Mouse (Mus musculus): Measurements from ENCODE around the gene Gm28035.

Gene Gm28035

GRCm38 (mm10) chr2:30261921-30262839 lies 21.8 kb downstream of the Gm28035 start:
- DNase-seq (ENCODE audit: low read depth, low spot score): no peak

DNA sequence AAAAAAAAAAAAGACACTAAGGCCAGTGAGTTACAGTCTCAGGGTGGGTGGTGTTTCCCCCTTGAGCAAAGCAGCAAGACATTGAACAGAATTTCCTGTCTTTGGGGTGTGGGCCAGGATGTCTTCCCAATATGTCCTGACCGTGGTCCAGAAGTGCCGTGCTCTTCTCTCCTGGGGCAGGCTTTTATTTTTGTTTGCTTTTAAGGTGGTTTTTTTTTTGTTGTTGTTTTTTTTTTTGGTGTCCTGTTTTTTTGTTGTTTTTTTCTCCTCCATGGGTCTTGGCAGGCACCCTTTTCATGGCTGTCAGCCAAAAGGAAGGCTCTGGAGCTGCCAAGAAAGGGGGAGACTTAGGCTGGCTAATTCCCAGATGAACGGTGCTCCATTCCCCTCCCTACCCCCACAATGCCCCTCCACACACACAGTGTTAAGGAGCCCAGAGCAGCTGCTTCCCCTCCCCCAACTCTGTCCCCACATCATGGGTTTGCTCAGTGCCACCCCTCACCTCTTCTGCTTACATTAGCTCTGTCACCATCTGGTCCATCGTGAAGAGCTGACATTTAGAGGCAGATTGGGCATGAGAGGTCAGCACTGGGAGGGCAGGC lies 22.6 kb downstream of the Gm28035 start:
- peak; percentile 83 for DNase-seq (ENCODE audit: low read depth, low spot score)

- DNase-seq (ENCODE audit: low read depth, low spot score): no peak
These were observed 23.4 kb downstream of the Gm28035 start for GRCm38 (mm10) chr2:30263811-30264210.

GRCm38 (mm10) chr2:30264671-30265519 lies 24.5 kb downstream of the Gm28035 start:
- DNase-seq (ENCODE audit: low read depth, low spot score): no peak

GRCm38 (mm10) chr2:30265767-30266253 lies 25.4 kb downstream of the Gm28035 start, which contains the start of gene Phyhd1:
Phyhd1 (plus strand) TSS chr2:30266203.
- peak; percentile 92 for DNase-seq (ENCODE audit: low read depth, low spot score)

- DNase-seq (ENCODE audit: low read depth, low spot score): peak; percentile 72
These were observed 26.1 kb downstream of the Gm28035 start for GRCm38 (mm10) chr2:30266392-30266941.

DNA sequence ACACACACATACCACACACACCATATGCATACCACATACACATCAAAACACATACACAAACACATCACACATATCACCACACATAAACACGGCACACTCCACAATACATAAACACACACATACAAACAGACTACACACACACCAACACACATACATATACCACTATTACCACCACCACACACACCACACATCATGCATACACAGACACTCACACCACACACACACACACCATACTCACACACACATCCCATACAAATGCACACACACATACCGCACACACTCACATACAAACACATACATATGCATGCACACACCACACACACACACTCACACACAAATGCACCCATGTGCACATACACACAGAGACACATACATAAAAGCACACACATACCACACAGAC lies 27.1 kb downstream of the Gm28035 start:
- no peak for DNase-seq (ENCODE audit: low read depth, low spot score)

- no peak for DNase-seq (ENCODE audit: low read depth, low spot score)
These were observed 28.0 kb downstream of the Gm28035 start for GRCm38 (mm10) chr2:30268371-30268770.

DNA sequence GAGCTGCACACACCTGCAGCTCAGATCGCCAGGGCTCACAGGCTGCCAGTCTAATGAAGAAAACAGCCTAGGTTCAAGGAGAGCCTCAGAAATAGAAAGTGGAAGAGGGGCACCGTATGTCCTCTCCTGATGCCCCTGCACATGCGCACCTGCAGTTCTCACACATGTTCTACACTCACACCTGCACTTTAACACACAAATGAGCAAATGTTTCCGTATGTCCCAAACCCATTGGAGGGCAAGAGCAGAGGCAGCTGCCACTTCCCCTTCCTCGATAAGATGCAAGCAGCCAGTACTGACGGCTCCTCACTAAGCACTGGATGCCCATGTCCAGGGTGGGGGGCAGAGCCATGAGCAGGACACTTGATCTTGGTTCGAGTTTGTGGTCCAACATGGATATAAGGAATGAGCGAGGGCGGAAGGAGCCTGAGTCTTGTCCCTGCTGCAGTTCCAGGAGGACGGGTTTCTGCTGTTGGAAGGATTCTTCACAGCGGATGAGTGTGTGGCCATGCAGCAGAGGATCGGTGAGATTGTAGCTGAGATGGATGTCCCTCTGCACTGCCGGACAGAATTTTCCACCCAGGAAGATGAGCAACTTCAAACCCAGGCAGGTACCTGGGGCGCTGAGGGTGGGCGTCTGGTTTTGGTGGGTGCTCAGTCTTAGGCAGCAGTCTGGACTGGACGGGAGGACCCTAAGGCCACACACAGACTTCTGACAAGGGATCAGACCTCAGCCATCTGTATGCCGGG lies 29.0 kb downstream of the Gm28035 start:
- DNase-seq (ENCODE audit: low read depth, low spot score): no peak

GRCm38 (mm10) chr2:30270134-30270533 lies 29.8 kb downstream of the Gm28035 start:
- DNase-seq (ENCODE audit: low read depth, low spot score): peak; percentile 96

DNA sequence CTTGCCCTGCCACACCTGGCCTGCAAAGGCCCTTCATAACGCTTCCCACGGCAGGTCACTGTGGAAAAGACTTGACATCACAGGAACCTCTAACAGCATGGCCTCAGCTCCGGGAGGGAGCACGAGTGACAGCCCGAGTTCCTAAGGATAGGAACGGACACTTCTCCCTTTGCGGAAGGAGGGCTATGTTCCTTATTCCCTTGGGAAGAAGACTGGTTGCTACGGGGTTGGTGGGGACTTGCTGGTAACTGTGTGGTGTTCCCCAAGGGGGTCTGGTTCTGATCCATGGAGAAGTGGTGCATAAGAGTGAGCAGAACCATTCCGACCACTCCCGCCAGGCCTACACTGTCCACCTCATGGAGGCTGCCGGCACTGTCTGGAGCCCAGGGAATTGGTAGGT lies 40.4 kb downstream of the Gm28035 start, which contains the start of gene Gm28038:
Gene Gm28038, plus strand, starts transcription at position 301 of the 400 bp plus-strand sequence.
- DNase-seq (ENCODE audit: low read depth, low spot score): no peak

DNA sequence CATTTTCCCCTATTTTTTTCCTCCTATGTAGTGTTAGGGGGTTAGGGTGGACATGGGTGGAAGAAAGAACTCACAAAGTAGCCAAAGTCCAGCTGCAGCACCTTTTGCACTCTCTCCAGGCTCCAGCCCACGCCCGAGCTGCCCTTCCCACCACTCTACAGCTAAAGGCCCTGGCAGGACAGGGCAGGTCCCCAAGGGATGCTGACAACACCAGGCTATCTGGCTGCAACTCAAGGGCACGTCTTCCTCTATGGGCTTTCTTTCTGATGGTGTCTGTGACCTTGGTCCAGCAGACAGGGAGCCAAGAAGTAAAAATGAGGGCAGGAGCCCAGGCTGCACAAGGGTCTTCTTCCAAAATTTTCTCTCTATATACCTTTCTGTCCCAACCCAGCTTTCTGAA lies 41.3 kb downstream of the Gm28035 start:
- no peak for DNase-seq (ENCODE audit: low read depth, low spot score)

DNA sequence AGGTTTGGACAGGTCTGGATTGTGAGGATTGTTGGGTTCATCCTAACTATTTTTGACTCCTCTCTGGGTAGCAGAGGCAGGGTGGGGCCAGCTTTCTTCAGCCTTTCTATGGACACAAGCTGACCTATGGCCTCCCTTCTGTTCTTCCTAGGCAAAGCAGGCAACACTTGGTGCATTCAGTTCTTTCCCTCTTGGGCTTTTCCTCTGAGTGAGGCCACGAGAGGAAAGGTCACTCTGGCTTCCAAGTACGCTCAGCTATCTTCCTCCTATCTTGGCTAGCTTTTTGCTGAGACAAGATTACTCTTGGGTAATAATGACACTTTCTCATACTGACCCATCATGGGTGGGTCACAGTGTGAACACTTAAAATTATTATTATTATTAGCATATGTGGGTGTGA lies 42.8 kb downstream of the Gm28035 start:
- DNase-seq (ENCODE audit: low read depth, low spot score): no peak

- DNase-seq (ENCODE audit: low read depth, low spot score): no peak
These were observed 44.6 kb downstream of the Gm28035 start for GRCm38 (mm10) chr2:30285004-30285403.

GRCm38 (mm10) chr2:30285416-30286181 lies 45.2 kb downstream of the Gm28035 start:
- DNase-seq (ENCODE audit: low read depth, low spot score): peak; percentile 28

- peak; percentile 97 for DNase-seq (ENCODE audit: low read depth, low spot score)
These were observed 46.0 kb downstream of the Gm28035 start, which contains the start of the genes Dolk and Nup188 for GRCm38 (mm10) chr2:30286192-30287026. Dolk (minus strand) TSS chr2:30286334. Nup188 (plus strand) TSS chr2:30286397.

DNA sequence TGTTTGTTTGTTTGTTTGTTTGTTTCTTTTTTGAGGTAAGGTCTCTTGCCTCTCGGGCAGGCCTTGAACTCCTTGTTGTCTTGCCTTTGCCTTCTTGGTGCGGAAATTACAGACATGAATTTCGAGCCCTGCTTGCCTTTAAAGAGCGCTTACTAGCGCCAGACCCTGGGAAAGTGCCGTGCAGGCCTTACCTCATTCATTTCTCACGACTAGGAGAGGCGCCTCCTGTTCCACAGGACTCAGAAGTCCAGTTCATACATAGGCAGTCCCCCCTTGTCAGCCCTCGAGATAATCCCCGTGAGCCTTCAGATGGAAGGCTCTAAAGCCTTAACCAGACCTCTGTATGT lies 46.6 kb downstream of the Gm28035 start:
- DNase-seq (ENCODE audit: low read depth, low spot score): peak; percentile 73

GRCm38 (mm10) chr2:30299525-30299924 lies 59.2 kb downstream of the Gm28035 start:
- no peak for DNase-seq (ENCODE audit: low read depth, low spot score)

DNA sequence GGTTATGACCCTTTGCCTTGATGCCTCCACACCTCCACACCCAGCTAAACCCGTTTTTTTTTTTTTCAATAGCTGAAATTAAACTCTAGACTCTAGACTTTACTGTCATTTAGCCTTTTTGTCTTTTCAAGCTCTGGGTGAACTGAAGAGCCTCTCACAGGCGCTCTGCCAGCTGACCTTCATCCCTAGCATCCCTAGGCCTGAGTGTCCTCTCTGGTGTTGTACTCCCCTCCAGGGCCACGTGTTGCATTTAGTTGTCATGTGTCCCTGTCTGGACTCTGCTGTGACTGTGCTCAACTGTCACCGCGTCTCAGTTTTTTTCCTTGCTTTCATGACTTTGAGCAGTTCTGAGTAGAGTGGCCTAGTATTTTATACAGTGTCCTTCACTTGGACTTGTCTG lies 59.6 kb downstream of the Gm28035 start:
- DNase-seq (ENCODE audit: low read depth, low spot score): no peak

All from brain, adult 2 months (tissue).